Mouse (Mus musculus): ENCODE measurements around the gene Celf5.

Celf5 gene

GRCm38 (mm10) chr10:81497401-81498270, 15.1 kb upstream of the Celf5 start:
- DNase-seq (ENCODE audit: low spot score) = no peak

- DNase-seq (ENCODE audit: low spot score) = no peak
These were observed 14.5 kb upstream of the Celf5 start for GRCm38 (mm10) chr10:81496969-81497368.

- DNase-seq (ENCODE audit: low spot score) = peak; percentile 96
These were observed 13.9 kb upstream of the Celf5 start, which contains the start of gene Ncln for GRCm38 (mm10) chr10:81496264-81496901. Gene Ncln (minus strand): TSS chr10:81496392.

- no peak for DNase-seq (ENCODE audit: low spot score)
These were observed 13.2 kb upstream of the Celf5 start for GRCm38 (mm10) chr10:81495616-81496263.

- no peak for DNase-seq (ENCODE audit: low spot score)
These were observed 12.6 kb upstream of the Celf5 start for GRCm38 (mm10) chr10:81495151-81495550.

- no peak for DNase-seq (ENCODE audit: low spot score)
These were observed 11.9 kb upstream of the Celf5 start for GRCm38 (mm10) chr10:81494260-81495041.

GRCm38 (mm10) chr10:81493601-81494220, 11.2 kb upstream of the Celf5 start:
- DNase-seq (ENCODE audit: low spot score) = no peak

GRCm38 (mm10) chr10:81492606-81493240, 10.2 kb upstream of the Celf5 start:
- DNase-seq (ENCODE audit: low spot score) = no peak

- no peak for DNase-seq (ENCODE audit: low spot score)
These were observed 8.5 kb upstream of the Celf5 start for GRCm38 (mm10) chr10:81491018-81491417.

GRCm38 (mm10) chr10:81489941-81490340, 7.4 kb upstream of the Celf5 start:
- no peak for DNase-seq (ENCODE audit: low spot score)

- DNase-seq (ENCODE audit: low spot score) = no peak
These were observed 5.6 kb upstream of the Celf5 start for GRCm38 (mm10) chr10:81488081-81488480.

GRCm38 (mm10) chr10:81486496-81486895, 4.0 kb upstream of the Celf5 start:
- DNase-seq (ENCODE audit: low spot score) = no peak

- DNase-seq (ENCODE audit: low spot score) = no peak
These were observed 3.0 kb upstream of the Celf5 start for GRCm38 (mm10) chr10:81485479-81486018.

GRCm38 (mm10) chr10:81485060-81485449, 2.5 kb upstream of the Celf5 start:
- DNase-seq (ENCODE audit: low spot score) = no peak

- no peak for DNase-seq (ENCODE audit: low spot score)
These were observed 2.0 kb upstream of the Celf5 start for GRCm38 (mm10) chr10:81484441-81485059.

GRCm38 (mm10) chr10:81483983-81484382, 1.5 kb upstream of the Celf5 start:
- DNase-seq (ENCODE audit: low spot score) = no peak

GRCm38 (mm10) chr10:81481605-81482532, 640 bp downstream of the Celf5 start:
- DNase-seq (ENCODE audit: low spot score) = no peak

- no peak for DNase-seq (ENCODE audit: low spot score)
These were observed 8.0 kb downstream of the Celf5 start for GRCm38 (mm10) chr10:81474461-81474860.

- no peak for DNase-seq (ENCODE audit: low spot score)
These were observed 9.5 kb downstream of the Celf5 start for GRCm38 (mm10) chr10:81473003-81473451.
